Mouse (Mus musculus) left cerebral cortex, adult 2 months (tissue): Measurements from ENCODE around the gene Gng8. TPM values are rescaled to one million over a fixed set of nuclear protein-coding genes. Genes with fewer than 3 reads are reported as not detected.
A peak's percentile ranks its signal among the peaks of the same experiment; 100 is the strongest.

Experiments
- DNase-seq, 2 experiments: peaks; one replicate each; pipeline ENCODE4 v3.0.0; 2021 to 2022; ENCODE audit warnings: low spot score in 2 of 2, mixed read lengths in 1 of 2; ENCODE audit errors: extremely low spot score in 1 of 2
- H3K27ac ChIP-seq: fragments of 200-600 bp; 2 replicates; pipeline ENCODE4 v1.8.1; 2022
- H3K4me3 ChIP-seq: fragments of 200-600 bp; 2 replicates; pipeline ENCODE4 v1.8.1; 2022
- CTCF ChIP-seq: fragments of 200-600 bp; IDR thresholded peaks from 2 replicates; pipeline ENCODE4 v1.8.1; 2022; ENCODE audit warnings: antibody characterized with exemption, mild to moderate bottlenecking, moderate library complexity
- intact Hi-C: fragments of 180-260 bp; cut with DNase I; formaldehyde crosslinking; loops from one replicate; pipeline ENCODE4 v1.15.1; 2025
- total RNA-seq, 2 experiments: library from RNA; stranded (reverse); gene quantifications; 2 replicates each; pipeline ENCODE4 v1.2.3; 2021

The Gng8 gene
- total RNA-seq, 2 experiments from 2014 or later: 1.8 to 2.7 TPM

DNA sequence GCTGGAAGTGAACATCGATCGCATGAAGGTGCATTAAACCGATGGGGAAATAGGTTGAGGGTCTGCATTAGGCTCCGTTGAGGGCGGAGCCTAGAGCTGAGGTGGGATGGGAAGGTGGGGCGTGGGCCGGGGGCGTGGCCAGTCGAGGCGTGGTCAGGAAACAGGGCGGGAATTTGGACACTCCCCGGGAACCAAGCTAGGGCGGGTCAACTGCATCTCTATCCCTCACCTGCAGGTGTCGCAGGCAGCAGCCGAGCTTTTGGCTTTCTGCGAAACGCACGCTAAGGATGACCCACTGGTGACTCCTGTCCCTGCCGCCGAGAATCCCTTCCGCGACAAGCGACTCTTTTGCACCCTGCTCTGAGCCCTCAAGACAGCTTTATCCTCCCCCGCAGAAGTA is 3.4 kb downstream of the Gng8 start:
- intact Hi-C loops: loop anchor here (1.0 kb wide), 1 partner anchor 18 kb away; no protein-coding TSS in a partner anchor
- H3K4me3 ChIP-seq: peak overlapping the region; percentile 21; the same call in 1 of the 2 replicates

DNA sequence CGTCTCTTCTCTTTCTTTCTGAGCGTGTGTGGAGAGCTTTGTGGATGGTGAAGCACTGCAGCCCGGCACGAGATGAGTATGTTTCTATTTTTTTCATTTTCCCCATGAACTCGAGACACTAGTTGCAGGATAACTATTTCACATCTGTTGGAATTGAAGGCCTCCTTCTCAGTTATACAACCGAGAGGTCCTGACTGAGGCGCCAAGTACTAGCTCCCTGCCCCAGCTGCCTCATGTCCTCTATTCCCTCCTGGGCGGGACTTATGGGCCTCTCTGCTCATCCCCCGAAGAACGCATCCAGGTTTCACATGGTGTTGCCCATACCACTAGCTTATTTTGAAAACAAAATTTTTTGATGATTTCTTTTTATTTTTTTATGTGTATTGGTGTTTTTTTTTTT is 3.9 kb downstream of the Gng8 start:
- no peak overlapping the region for H3K4me3 ChIP-seq
- DNase-seq: no peak
- intact Hi-C loops: loop anchor here (1.0 kb wide), 1 partner anchor 18 kb away; no protein-coding TSS in a partner anchor
- H3K27ac ChIP-seq: no peak overlapping the region
- no peak for TF ChIP-seq CTCF

More for the DNA sequence above, 3.4 kb downstream of the Gng8 start:
- peak; percentile 88 for TF ChIP-seq CTCF
- H3K27ac ChIP-seq: no peak overlapping the region
- DNase-seq: peak; percentile 72 to 83

DNA sequence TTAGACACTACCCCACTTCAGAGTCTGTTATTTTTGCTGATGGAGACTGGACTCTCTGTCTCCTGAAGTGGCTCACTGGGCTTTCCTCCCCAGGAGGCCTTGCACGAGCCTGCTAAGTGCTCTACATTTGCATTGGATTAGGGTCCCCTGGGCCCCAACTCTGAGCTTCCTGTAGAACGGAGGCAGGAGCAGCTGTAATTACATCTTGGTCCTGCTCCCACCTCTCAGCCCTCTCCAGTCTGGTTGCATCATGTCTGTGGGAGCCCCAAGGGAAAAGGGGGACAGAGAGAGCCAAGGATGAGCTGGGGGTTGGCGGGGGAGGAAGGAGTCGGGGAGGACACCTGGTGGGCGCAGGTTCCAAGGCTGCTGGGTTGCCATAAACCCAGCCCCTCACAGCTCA is 8.9 kb downstream of the Gng8 start:
- H3K27ac ChIP-seq: no peak overlapping the region
- H3K4me3 ChIP-seq: no peak overlapping the region
- no peak for DNase-seq
- intact Hi-C loops: loop anchor here (5.0 kb wide), 1 partner anchor 38 kb away; no protein-coding TSS in a partner anchor
- TF ChIP-seq CTCF: no peak

DNA sequence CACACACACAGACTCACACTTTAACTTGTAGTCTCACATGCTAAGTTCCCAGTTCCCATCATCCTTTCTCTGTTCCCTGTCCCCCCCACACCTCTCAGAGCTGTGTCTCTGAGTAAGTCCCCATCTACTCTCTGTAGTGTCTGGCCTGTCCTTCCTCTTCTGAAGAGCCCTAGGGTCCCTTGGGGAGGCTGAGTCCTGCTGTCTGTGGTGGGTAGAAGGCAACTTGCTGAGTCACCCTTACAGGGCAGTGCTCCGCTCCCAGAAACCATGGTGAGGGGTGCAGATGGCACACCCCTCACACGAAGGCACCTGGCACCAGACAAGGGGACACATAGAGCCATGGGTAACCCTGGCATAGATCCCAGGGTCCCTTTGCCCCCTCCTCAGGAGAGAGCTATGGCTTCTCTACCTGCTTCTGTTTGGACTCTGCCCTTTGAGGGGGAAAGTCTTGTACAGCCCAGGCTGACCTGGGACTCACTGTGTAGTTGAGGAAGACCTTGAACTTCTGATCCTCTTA is 11.9 kb downstream of the Gng8 start:
- Histone ChIP-seq H3K27ac (no peak overlapping the region), H3K4me3 (no peak overlapping the region)
- intact Hi-C loops: loop anchor here (5.0 kb wide), 1 partner anchor 41 kb away; no protein-coding TSS in a partner anchor
- TF ChIP-seq CTCF: no peak
- DNase-seq: no peak

DNA sequence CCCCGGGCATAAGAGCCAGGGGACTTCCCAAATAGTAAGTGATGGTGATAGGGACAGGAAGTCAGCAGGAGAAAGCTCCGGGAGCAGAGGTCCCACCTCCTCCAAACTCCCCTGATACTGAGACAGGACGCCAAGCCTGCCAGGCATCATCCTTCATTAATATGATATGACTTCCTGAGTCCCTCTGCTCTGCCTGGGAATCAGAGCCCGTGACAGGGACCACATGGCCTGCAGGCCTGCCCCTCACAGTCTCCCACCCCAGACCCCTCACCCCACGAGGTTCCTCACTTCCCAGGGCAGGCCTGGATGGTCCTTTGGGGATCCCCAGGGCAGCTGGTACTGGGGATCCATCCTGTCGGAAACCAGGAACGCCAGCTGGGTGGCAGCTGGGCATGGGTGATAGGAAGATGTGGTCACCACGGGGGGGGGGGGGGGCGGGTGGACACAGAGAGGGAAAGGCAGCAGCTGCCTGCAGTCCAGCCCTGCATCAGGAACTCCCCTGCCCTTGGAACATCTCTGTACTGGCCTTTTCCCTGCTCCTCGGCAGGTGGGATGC is 12.6 kb downstream of the Gng8 start:
- no peak for DNase-seq
- no peak overlapping the region for H3K27ac ChIP-seq
- H3K4me3 ChIP-seq: no peak overlapping the region
- no peak for TF ChIP-seq CTCF
- intact Hi-C loops: loop anchor here (5.0 kb wide), 1 partner anchor 42 kb away; no protein-coding TSS in a partner anchor

DNA sequence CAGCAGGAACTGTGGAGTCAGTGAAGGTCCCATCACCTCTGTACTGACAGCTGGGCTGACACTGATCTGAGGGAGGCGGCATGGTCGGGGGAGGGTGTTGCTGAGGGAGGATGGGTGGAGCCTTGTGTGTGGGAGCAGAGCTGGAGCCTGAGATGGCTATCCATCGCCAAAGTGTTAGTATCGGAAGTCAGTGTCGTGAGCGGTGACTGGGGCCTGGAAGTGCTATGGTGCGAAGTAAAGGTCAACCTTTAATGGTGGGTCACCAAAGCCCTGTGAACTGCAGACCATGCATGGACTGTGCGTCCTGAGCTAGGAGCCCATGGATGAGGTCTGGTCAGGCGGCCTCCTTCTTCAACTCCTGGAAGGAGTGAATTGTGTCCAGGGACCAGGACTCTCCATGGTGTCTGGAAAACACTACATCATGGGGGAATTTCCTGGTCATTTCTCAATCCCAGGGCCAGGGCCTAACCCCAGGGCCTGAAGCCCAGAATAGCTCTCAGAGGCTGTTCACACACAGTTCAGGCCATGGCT is 14.0 kb downstream of the Gng8 start:
- TF ChIP-seq CTCF: no peak
- intact Hi-C loops: no loop called here

DNA sequence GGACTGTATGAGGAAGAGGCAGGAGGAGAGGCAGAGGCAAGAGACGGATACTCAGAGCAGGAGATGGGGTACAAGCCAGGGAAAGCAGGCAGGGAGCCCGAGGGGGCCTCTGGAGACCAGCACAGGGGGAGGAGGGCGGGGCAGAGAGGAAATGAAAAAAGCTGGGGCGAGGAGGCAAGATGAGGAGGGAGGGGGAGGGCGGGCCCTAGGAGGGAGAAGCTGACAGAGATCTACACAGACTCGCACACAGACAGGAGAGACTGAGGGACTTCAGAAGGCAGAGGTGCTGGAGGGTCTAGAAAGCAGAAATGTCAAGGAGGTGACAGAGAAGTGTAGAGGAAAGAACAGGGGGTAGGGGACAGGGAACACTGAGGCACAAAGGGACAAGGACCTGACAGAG is 14.7 kb downstream of the Gng8 start, which contains the start of gene Ptgir:
Ptgir (plus strand) TSS at position 210 of the 400 bp plus-strand sequence.
- intact Hi-C loops: no loop called here
- H3K4me3 ChIP-seq: no peak within 1 kb of the TSS
- DNase-seq: no peak
- TF ChIP-seq CTCF: no peak
- no peak within 1 kb of the TSS for H3K27ac ChIP-seq

More for the DNA sequence above, 14.0 kb downstream of the Gng8 start:
- DNase-seq: no peak
- Histone ChIP-seq H3K4me3 (no peak overlapping the region), H3K27ac (no peak overlapping the region)

DNA sequence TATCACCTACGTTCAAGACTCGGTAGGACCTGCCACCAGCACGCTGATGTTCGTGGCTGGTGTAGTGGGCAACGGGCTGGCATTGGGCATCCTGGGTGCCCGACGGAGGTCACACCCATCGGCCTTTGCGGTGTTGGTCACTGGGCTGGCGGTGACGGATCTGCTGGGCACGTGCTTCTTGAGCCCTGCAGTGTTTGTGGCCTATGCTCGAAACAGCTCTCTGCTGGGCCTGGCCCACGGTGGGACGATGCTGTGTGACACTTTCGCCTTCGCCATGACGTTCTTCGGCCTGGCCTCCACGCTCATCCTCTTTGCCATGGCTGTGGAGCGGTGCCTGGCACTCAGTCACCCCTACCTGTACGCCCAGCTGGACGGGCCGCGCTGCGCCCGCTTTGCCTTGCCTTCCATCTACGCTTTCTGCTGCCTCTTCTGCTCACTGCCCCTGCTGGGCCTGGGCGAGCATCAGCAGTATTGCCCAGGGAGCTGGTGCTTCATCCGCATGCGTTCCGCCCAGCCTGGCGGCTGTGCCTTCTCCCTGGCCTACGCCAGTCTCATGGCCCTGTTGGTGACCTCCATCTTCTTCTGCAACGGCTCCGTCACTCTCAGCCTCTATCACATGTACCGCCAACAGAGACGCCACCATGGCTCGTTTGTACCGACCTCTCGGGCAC is 15.4 kb downstream of the Gng8 start:
- intact Hi-C loops: no loop called here
- no peak for DNase-seq
- no peak for TF ChIP-seq CTCF
- Histone ChIP-seq H3K4me3 (no peak overlapping the region), H3K27ac (no peak overlapping the region)

DNA sequence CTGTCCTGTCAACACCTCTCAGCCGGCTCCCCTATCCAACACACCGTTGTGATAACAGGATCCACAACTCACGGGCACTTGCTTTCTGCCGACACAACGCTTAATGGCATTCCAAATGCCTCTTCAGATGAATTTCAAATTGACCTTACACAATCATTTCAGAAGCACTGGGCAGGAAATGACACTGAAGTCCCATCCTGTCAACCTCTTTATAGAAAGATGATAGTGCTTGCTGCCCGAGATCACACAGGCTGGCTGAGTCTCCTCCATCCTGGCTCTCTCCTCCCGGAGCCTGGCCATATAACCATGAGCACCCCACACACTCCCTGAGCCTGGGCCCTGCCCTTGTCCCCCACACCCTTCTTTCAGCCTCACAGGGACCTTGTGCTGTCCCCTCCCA is 16.3 kb downstream of the Gng8 start:
- no peak for TF ChIP-seq CTCF

DNA sequence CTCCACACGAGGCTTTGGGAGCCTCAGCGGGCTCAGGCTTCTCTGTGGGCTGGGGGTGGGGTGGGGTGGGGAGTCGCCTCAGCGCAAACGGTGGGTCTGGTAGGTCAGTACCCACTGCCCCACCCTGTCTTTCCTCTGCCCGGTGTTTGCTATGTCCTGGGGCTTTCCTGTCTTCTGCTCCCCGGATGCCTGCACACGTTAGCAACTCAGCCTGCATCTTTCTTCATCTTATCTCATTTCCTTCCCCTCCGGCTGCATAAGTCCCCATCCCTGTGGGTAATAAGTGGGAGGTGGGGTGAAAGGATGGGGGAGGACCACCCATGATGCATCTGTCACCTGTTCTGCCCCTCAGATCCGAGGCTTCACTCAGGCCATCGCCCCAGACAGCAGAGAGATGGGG is 16.8 kb downstream of the Gng8 start:
- Histone ChIP-seq H3K4me3 (no peak overlapping the region), H3K27ac (no peak overlapping the region)
- no peak for TF ChIP-seq CTCF
- intact Hi-C loops: no loop called here
- no peak for DNase-seq

More for the DNA sequence above, 16.3 kb downstream of the Gng8 start:
- intact Hi-C loops: no loop called here
- no peak for DNase-seq
- Histone ChIP-seq H3K27ac (no peak overlapping the region), H3K4me3 (no peak overlapping the region)

DNA sequence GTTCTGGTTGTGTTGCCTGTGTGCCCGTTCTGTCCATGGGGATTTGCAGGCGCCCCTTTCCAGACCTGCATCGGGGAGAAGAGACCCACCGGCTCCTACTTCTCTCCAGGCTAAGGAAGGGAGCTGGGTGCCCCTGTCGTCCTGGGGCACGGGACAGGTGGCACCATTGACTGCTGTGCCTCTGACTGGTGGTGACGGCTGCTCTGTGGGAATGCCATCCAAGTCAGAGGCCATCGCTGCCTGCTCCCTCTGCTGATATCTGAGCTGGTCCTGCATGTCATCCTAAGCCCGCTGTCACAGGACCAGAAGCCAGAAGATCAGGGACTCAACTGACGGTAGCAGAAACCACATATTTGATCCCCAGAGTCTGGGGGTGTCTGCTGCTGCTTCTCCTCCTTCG is 17.3 kb downstream of the Gng8 start:
- Histone ChIP-seq H3K4me3 (no peak overlapping the region), H3K27ac (no peak overlapping the region)
- no peak for DNase-seq
- intact Hi-C loops: no loop called here
- no peak for TF ChIP-seq CTCF

DNA sequence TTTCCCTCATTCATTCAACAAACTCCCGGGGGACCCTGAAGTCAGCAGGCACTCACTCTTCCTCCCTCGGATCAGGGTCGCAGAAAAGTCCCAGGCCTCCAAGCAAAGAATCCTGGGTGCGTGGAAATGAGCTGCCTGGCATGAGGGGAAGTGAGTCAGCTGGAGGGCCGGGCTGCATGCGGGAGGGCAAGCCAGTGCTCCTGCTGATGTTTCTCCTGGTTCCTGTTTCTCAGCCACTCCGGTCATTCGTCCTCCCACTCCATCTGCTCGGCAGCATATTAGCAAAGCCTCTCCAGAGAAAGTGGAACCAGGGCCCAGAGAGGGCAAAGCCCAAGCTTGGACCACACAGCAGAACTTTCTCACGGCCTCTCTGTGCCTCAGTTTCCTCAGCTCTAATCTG is 18.3 kb downstream of the Gng8 start:
- Histone ChIP-seq H3K4me3 (no peak overlapping the region), H3K27ac (no peak overlapping the region)
- TF ChIP-seq CTCF: no peak
- no peak for DNase-seq
- intact Hi-C loops: loop anchor here (5.0 kb wide), 1 partner anchor 163 kb away; no protein-coding TSS in a partner anchor
